Mouse (Mus musculus) forebrain, embryonic 12.5 days (tissue): ENCODE results near the gene Tbc1d22a. TPM values are rescaled to one million over a fixed set of nuclear protein-coding genes. Genes with fewer than 3 reads are reported as not detected.

ENCODE experiments used
- ATAC-seq: fragments of 200-750 bp; cut with Nextera tagmentation; 2 replicates; pipeline ENCODE4 v1.8.0; 2017; ENCODE audit warnings: moderate TSS enrichment; ENCODE audit not compliant: low FRiP score
- H3K27ac ChIP-seq: fragments of 300-500 bp; sonication (generic); 2 replicates; pipeline ENCODE4 v1.5.1; 2016; ENCODE audit warnings: mild to moderate bottlenecking
- H3K27me3 ChIP-seq: fragments of 300-500 bp; sonication (generic); 2 replicates; pipeline ENCODE4 v1.6.1; 2016; ENCODE audit warnings: mild to moderate bottlenecking
- H3K36me3 ChIP-seq: fragments of 300-500 bp; sonication (generic); replicated peaks from 2 replicates; pipeline ENCODE4 v1.6.1; 2016; ENCODE audit warnings: mild to moderate bottlenecking
- H3K4me1 ChIP-seq: fragments of 300-500 bp; sonication (generic); 2 replicates; pipeline ENCODE4 v1.6.1; 2016
- H3K4me2 ChIP-seq: fragments of 300-500 bp; sonication (generic); 2 replicates; pipeline ENCODE4 v1.6.1; 2016; ENCODE audit warnings: mild to moderate bottlenecking, moderate library complexity
- H3K4me3 ChIP-seq: fragments of 300-500 bp; sonication (generic); replicated peaks from 2 replicates; pipeline ENCODE4 v1.5.1; 2016; ENCODE audit warnings: mild to moderate bottlenecking
- H3K9ac ChIP-seq: fragments of 300-500 bp; sonication (generic); 2 replicates; pipeline ENCODE4 v1.6.1; 2016; ENCODE audit warnings: mild to moderate bottlenecking
- H3K9me3 ChIP-seq: fragments of 300-500 bp; sonication (generic); 2 replicates; pipeline ENCODE4 v1.6.1; 2016
- WGBS: fragments of 180-500 bp; shearing (Covaris S2); methylation state at CpG from one replicate; pipeline ENCODE4 v1.1.7; 2016; 5-methylcytosine and 5-hydroxymethylcytosine counted together
- polyA plus RNA-seq: library from polyadenylated mRNA; unstranded; fragments of >200 nt; fragmentation: Nextera tagmentation; extraction: Ambion mirVana; gene quantifications from 2 replicates; pipeline ENCODE4 v1.2.1, GENCODE M21; 2016

Tbc1d22a gene
- polyA plus RNA-seq, 1 experiment from 2014 or later: 9.1 TPM

DNA sequence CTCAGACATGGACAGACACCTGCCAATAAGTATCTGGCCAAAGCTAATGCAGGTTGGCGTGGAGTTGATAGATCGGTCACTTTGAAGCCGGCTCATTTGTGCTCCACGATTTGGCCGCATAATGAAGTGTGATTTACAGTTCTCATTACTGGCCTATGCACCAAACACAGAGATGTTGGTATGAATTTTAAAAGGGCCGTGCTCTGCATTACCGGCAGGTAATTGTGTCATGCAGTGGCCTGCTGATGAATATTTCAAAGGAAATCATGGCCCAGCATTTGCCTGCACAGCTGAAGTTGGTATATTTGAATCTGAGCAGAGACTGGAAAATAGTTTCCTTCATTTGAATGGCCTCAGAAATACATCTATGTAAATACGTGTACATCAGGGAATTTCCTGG, 219.1 kb downstream of the Tbc1d22a start:
- ATAC-seq: no peak
- no peak overlapping the region for H3K27ac ChIP-seq

DNA sequence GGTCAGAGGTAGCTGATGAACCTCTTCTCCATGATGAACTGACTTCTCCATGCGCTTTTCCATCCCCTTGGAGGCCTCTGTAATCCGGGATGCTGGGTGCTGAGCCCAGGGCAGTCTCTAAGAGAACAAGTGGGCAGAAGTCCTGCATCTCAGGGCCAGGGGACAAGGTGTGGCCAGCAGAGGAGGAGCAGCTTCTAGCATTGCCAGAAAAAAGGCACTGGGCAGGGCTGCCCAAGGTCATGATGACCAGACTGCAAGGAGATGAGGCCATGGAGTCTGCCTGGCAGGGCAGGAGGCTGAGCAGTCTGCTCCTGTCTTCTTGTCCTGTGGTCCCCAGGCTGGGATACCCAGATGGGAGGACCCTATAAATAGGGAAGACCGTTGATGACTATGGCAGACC, 220.0 kb downstream of the Tbc1d22a start:
- Histone ChIP-seq H3K4me1 (peaks cover 5% of the 10 kb centered on the region; the same call in 1 of the 2 replicates), H3K4me2 (no peak overlapping the region), H3K4me3 (no peak overlapping the region), H3K27ac (no peak overlapping the region), H3K36me3 (no peaks in the 10 kb centered on the region), H3K9me3 (no peaks in the 10 kb centered on the region), H3K9ac (no peak overlapping the region), H3K27me3 (peaks cover 18% of the 10 kb centered on the region)
- 86% methylated on average over 3 of the region's 3 CpGs for WGBS
- no peak for ATAC-seq

More for the DNA sequence above, 219.1 kb downstream of the Tbc1d22a start:
- no peak overlapping the region for H3K4me3 ChIP-seq
- H3K9me3 ChIP-seq: no peaks in the 10 kb centered on the region
- peaks cover 9% of the 10 kb centered on the region for H3K4me1 ChIP-seq
- no peak overlapping the region for H3K4me2 ChIP-seq
- WGBS: 80% methylated on average over 8 of the region's 8 CpGs
- H3K27me3 ChIP-seq: peaks cover 24% of the 10 kb centered on the region
- no peaks in the 10 kb centered on the region for H3K36me3 ChIP-seq
- H3K9ac ChIP-seq: no peak overlapping the region

- H3K36me3 ChIP-seq: no peaks in the 10 kb centered on the region
- no peak overlapping the region for H3K4me3 ChIP-seq
- H3K27me3 ChIP-seq: no peaks in the 10 kb centered on the region
- H3K4me1 ChIP-seq: no peaks in the 10 kb centered on the region
- no peak overlapping the region for H3K27ac ChIP-seq
- no peak overlapping the region for H3K9ac ChIP-seq
- no peak for ATAC-seq
- 99% methylated on average over 2 of the region's 2 CpGs for WGBS
- no peak overlapping the region for H3K4me2 ChIP-seq
- no peaks in the 10 kb centered on the region for H3K9me3 ChIP-seq
Measured at GRCm38 (mm10) chr15:86437346-86437745, 223.1 kb downstream of the Tbc1d22a start.

DNA sequence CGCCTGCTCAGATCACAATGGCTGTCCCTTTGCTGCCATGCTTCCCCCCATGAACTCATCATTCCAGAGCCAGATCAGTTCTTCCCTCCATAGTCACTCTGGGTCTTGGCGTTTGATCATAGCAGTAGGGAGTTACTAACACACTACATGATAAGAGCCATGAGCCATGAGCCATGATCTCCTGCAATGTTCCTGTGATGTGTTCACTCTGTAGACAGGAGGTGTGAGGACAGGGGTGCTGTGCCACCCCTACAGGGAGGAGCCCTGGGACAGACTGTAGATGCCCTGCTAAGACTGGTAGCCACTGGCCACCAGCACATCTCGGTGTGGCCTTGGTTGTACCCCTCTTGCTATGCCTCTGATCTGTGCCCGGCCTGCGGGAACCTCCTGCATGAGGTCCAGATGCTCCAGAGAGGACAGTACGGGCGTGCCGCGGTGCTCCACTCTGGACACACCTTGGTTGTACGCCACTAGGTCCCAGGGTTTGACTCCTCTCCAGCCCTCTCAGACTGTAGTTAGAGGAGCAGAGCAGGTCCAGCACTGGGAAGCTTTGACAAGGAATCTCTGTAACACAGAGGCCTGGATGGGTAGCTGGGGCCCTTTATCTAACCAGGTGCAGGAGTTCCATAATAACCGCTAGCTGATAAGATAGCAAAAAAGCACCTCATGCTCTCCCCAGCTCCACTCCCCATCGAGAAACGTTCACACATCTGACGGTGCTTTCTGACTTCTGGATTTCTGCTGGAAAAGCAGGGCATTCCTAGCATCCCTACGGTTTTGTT, 224.9 kb downstream of the Tbc1d22a start:
- H3K9ac ChIP-seq: no peak overlapping the region
- ATAC-seq: no peak
- WGBS: 96% methylated on average over 15 of the region's 15 CpGs
- no peaks in the 10 kb centered on the region for H3K27me3 ChIP-seq
- no peaks in the 10 kb centered on the region for H3K9me3 ChIP-seq
- no peak overlapping the region for H3K4me3 ChIP-seq
- H3K4me2 ChIP-seq: no peak overlapping the region
- H3K27ac ChIP-seq: no peak overlapping the region
- H3K4me1 ChIP-seq: no peaks in the 10 kb centered on the region
- no peaks in the 10 kb centered on the region for H3K36me3 ChIP-seq

GRCm38 (mm10) chr15:86444271-86444670, 230.0 kb downstream of the Tbc1d22a start:
- ATAC-seq: no peak
- H3K9ac ChIP-seq: no peak overlapping the region
- WGBS: 97% methylated on average over 2 of the region's 2 CpGs
- no peak overlapping the region for H3K27ac ChIP-seq
- H3K9me3 ChIP-seq: no peaks in the 10 kb centered on the region
- H3K4me2 ChIP-seq: no peak overlapping the region
- no peak overlapping the region for H3K4me3 ChIP-seq
- H3K27me3 ChIP-seq: no peaks in the 10 kb centered on the region; the same call in 1 of the 2 replicates
- H3K36me3 ChIP-seq: no peaks in the 10 kb centered on the region
- no peaks in the 10 kb centered on the region for H3K4me1 ChIP-seq

DNA sequence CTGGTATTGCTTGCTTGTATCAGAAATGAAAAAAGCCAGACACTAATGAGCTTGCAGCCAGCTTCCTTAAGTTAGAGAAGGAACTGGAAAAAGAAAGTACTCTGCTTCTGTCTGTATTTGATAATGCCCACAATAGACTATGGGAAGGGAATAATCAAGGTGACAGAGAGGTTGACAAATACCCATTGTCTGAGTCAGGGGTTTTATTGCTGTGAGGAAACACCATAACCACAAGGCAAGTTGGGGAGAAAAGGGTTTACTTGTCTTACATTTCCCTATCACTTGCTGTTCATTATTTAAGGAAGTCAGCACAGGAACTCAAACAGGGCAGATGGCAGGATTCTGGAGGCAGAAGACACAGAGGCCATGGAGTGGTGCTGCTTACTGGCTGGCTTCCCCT, 231.8 kb downstream of the Tbc1d22a start:
- Histone ChIP-seq H3K9ac (no peak overlapping the region), H3K9me3 (no peaks in the 10 kb centered on the region), H3K4me2 (no peak overlapping the region), H3K27me3 (no peaks in the 10 kb centered on the region; the same call in 1 of the 2 replicates), H3K36me3 (no peaks in the 10 kb centered on the region), H3K27ac (no peak overlapping the region), H3K4me3 (no peak overlapping the region), H3K4me1 (no peaks in the 10 kb centered on the region)
- no peak for ATAC-seq

- Histone ChIP-seq H3K27me3 (no peaks in the 10 kb centered on the region; the same call in 1 of the 2 replicates), H3K4me3 (no peak overlapping the region), H3K27ac (no peak overlapping the region), H3K36me3 (no peaks in the 10 kb centered on the region), H3K9ac (no peak overlapping the region), H3K4me1 (no peaks in the 10 kb centered on the region), H3K9me3 (no peaks in the 10 kb centered on the region), H3K4me2 (no peak overlapping the region)
- WGBS: 94% methylated on average over 7 of the region's 7 CpGs
- no peak for ATAC-seq
Measured at GRCm38 (mm10) chr15:86447251-86447650, 233.0 kb downstream of the Tbc1d22a start.

- 86% methylated on average over 5 of the region's 5 CpGs for WGBS
- H3K4me2 ChIP-seq: no peak overlapping the region
- H3K27ac ChIP-seq: no peak overlapping the region
- no peaks in the 10 kb centered on the region; the same call in 1 of the 2 replicates for H3K27me3 ChIP-seq
- ATAC-seq: no peak
- H3K9me3 ChIP-seq: no peaks in the 10 kb centered on the region
- H3K4me1 ChIP-seq: no peaks in the 10 kb centered on the region
- H3K4me3 ChIP-seq: no peak overlapping the region
- no peak overlapping the region for H3K9ac ChIP-seq
- H3K36me3 ChIP-seq: no peaks in the 10 kb centered on the region
Measured at GRCm38 (mm10) chr15:86449236-86449635, 235.0 kb downstream of the Tbc1d22a start.

GRCm38 (mm10) chr15:86449794-86450193, 235.5 kb downstream of the Tbc1d22a start:
- no peaks in the 10 kb centered on the region for H3K9me3 ChIP-seq
- H3K4me2 ChIP-seq: no peak overlapping the region
- H3K9ac ChIP-seq: no peak overlapping the region
- H3K36me3 ChIP-seq: no peaks in the 10 kb centered on the region
- ATAC-seq: no peak
- no peak overlapping the region for H3K27ac ChIP-seq
- 98% methylated on average over 2 of the region's 2 CpGs for WGBS
- no peaks in the 10 kb centered on the region; the same call in 1 of the 2 replicates for H3K27me3 ChIP-seq
- H3K4me3 ChIP-seq: no peak overlapping the region
- no peaks in the 10 kb centered on the region for H3K4me1 ChIP-seq

DNA sequence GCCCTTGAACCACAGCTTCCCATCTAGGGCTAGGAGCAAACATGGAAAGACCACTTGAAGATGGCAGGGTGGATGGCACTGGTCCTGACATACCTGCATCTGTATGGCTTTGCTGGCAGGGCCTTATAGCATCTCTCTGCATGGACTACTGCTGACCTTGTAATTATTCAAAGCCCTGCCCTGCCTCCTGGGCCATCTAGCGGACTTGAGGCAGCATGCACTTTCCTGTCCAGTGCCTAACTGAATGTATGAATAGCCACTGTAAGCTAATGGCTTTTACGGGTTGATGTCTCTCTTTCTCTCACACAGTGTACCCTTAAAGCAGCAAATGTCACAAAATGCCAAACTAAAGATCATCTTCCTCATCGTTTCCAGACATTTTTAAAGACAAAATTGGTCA, 245.2 kb downstream of the Tbc1d22a start:
- no peak overlapping the region for H3K27ac ChIP-seq
- 80% methylated on average over 3 of the region's 3 CpGs for WGBS
- no peaks in the 10 kb centered on the region for H3K27me3 ChIP-seq
- no peak overlapping the region for H3K4me2 ChIP-seq
- H3K4me1 ChIP-seq: no peaks in the 10 kb centered on the region
- H3K9ac ChIP-seq: no peak overlapping the region
- no peak for ATAC-seq
- H3K36me3 ChIP-seq: no peaks in the 10 kb centered on the region
- no peaks in the 10 kb centered on the region for H3K9me3 ChIP-seq
- H3K4me3 ChIP-seq: no peak overlapping the region

DNA sequence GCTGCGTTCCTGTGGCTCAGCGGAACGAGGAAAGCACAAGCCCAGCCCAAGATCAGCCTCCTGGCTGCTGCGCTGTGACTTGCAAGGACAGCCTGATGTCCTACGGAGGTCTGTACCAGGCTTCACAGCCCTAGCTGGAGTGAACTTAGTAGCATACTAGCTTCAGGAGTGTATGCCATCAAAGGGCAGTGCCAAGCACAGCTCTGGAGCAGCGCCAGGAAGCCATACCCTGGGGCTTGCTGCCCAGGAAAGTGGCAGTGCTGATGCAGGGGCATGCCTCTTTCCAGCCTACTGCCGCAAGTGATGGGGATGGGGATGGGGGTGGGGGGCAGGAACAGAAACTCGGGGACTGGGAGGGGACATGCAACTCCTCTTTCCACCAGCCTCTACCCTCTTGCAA, 248.4 kb downstream of the Tbc1d22a start:
- H3K9ac ChIP-seq: no peak overlapping the region
- no peaks in the 10 kb centered on the region for H3K9me3 ChIP-seq
- WGBS: 66% methylated on average over 8 of the region's 8 CpGs
- ATAC-seq: no peak
- H3K36me3 ChIP-seq: no peaks in the 10 kb centered on the region
- H3K4me3 ChIP-seq: no peak overlapping the region
- H3K27ac ChIP-seq: no peak overlapping the region
- H3K4me2 ChIP-seq: no peak overlapping the region
- no peaks in the 10 kb centered on the region for H3K27me3 ChIP-seq
- H3K4me1 ChIP-seq: no peaks in the 10 kb centered on the region

DNA sequence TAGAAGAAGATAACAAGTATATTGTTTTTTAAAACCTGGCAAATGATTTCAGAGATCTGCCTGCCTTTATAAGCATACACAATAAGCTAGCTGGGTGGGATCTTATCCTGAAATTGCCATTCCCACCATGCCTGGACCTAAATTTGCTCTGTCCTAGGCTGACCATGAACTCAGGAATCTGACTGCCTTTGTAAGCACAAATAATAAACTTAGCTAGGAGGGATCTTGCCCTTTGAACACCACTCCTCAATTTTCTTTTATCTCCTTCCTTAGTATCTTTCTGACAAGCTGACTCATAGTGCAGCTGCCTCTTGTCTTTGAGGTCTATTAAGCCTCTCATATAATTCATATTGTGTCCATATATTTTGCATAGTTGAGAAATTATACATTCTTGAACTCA, 253.8 kb downstream of the Tbc1d22a start:
- no peaks in the 10 kb centered on the region for H3K27me3 ChIP-seq
- no peaks in the 10 kb centered on the region for H3K4me1 ChIP-seq
- no peak overlapping the region for H3K4me2 ChIP-seq
- H3K9ac ChIP-seq: no peak overlapping the region
- no peaks in the 10 kb centered on the region for H3K36me3 ChIP-seq
- H3K27ac ChIP-seq: no peak overlapping the region
- no peak for ATAC-seq
- peaks cover 11% of the 10 kb centered on the region; the same call in 1 of the 2 replicates for H3K9me3 ChIP-seq
- no peak overlapping the region for H3K4me3 ChIP-seq

- 58% methylated on average over 7 of the region's 7 CpGs for WGBS
- no peaks in the 10 kb centered on the region for H3K27me3 ChIP-seq
- no peak overlapping the region for H3K4me3 ChIP-seq
- no peak overlapping the region for H3K9ac ChIP-seq
- ATAC-seq: 0 out of 2 replicates have a peak, but pooled peaks have one; percentile 20
- no peak overlapping the region for H3K27ac ChIP-seq
- H3K36me3 ChIP-seq: no peaks in the 10 kb centered on the region
- peaks cover 4% of the 10 kb centered on the region for H3K4me1 ChIP-seq
- peaks cover 11% of the 10 kb centered on the region; the same call in 1 of the 2 replicates for H3K9me3 ChIP-seq
- no peak overlapping the region for H3K4me2 ChIP-seq
Measured at GRCm38 (mm10) chr15:86471136-86471535, 256.9 kb downstream of the Tbc1d22a start.
